Mouse (Mus musculus) liver, adult 2 months (tissue): ENCODE measurements at regions not wholly inside any gene's neighbourhood (a gene's known extent, or its start where the extent isn't known, plus 50 kb on each side); places are given as distances from the start of the nearest gene placed in this dataset.
"Not testable (repeated sequence)": the region's sequence is repeated elsewhere in the genome, so short reads cannot be mapped to it uniquely, and the experiment has no call there.

ENCODE experiments used
- CTCF ChIP-seq: fragments of 200-500 bp; IDR thresholded peaks from 2 replicates; pipeline ENCODE4 v1.5.1; 2011; ENCODE audit warnings: low read depth, low read length, control low read depth
- POLR2A ChIP-seq: fragments of 200-500 bp; IDR thresholded peaks from 2 replicates; pipeline ENCODE4 v1.6.1; 2011; ENCODE audit warnings: low read length, control low read depth; ENCODE audit not compliant: insufficient read depth; ENCODE audit errors: extremely low read depth

DNA sequence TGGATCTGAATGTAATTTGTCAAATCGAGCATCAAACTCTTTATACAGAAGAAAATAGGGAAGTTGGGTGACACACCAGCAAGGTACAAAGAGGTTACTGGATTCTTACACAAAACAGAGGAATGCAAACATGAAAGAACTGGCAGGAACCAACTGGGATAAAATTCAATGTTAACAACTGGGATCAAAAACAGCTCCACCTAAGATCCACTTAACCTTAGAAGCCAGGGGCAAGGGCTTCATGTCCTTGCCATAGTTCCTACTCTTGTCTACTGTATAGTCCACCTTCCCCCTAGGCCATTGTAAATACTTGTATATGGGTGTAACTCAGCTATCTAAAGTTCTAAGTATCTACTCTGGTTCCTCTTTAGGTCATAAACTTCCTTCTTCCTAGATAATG lies 59.9 kb downstream of the Bbs10 start:
- not testable (repeated sequence) for TF ChIP-seq CTCF, POLR2A
